Mouse (Mus musculus) spleen, postnatal 4 days (tissue): Measurements from ENCODE around the gene Igbp1.

Experiments used
- DNase-seq, 2 experiments: peaks; one replicate each; pipeline ENCODE4 v3.0.0; 2022; ENCODE audit warnings: low spot score in 2 of 2

Gene Igbp1

DNA sequence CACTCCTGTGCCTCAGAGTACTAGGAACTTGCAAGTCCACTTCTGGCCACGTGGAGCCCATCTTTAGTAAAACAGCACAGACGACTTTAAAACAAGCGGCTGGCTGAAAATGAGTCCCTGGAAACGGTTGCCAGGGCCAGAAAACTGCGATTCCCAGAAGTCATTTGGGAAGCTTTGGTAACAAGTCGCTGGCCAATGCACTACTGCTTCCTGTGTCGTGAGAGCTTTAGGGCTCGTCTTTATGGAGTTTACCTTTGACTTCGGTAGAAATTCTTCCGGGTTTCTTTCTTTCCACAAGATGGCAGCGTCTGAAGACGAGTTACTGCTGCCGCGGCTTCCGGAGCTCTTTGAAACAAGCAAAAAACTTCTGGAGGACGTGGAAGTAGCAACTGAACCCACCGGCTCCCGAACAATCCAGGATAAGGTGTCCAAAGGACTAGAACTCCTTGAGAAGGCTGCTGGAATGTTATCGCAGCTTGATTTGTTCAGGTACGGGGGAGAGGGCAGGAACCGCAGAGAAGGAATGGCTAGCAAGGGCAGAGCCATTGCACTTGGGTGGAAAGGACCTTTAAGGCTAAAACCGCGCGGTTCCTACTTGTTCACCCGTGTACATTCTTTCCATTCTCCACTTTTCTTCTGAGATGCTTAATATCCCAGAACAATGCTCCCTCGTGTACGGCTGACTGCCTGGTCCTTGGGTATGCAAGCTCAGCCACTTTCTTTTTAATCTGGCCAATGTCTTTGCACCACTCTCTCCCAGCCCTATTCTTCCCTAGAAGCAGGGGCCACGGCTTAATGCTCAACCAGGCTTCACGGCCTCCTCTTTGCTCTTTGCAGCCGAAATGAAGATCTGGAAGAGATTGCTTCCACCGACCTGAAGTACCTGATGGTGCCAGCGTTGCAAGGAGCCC, at the start of gene Igbp1:
Igbp1 (plus strand) TSS at position 224 of the 911 bp plus-strand sequence.
- peak; percentile 52 to 68 for DNase-seq

GRCm38 (mm10) chrX:100468047-100468446, 26.0 kb upstream of the Igbp1 start:
- no peak for DNase-seq

DNA sequence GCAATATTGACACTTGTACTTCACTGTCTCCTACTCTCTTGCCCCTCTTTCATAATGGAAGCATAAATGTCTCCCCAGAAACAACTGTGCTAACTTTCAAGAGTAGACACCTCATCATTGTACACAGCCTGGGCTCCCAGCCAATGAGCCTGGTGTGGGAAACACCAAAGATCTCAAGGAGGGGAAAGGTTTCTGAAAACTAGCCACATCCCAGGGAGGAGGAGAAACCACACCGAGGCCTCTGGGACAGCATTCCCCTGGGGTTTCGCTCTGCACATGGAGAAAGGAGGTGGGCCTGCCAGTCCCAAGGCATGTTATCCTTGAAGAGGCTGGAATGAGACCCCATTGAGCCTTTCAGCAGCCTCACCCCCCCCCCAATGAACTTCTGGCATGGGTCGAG, 24.0 kb upstream of the Igbp1 start:
- DNase-seq: no peak

DNA sequence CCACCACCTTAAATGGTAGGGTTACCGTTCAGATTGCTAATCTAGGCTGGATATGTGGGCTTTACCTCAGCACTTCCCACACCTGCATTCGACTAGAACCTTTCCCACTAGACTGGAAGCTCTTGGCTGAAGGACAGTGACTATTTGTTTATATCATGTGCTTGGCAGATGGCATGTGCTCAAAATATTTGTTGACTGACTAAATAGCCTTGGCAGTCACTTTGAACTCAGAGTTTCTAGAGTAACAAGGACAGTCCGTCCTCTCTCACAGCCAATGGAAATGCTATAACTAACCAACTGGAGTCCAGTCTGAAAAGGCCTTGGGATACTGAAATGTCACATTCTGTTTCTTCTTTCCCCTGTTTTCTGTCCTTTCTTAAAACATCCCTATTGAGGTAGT, 22.6 kb upstream of the Igbp1 start:
- DNase-seq: no peak

- DNase-seq: no peak
These were observed 18.4 kb upstream of the Igbp1 start for GRCm38 (mm10) chrX:100475569-100476223.

GRCm38 (mm10) chrX:100480317-100480716, 13.8 kb upstream of the Igbp1 start:
- peak; percentile 42 to 68 for DNase-seq

DNA sequence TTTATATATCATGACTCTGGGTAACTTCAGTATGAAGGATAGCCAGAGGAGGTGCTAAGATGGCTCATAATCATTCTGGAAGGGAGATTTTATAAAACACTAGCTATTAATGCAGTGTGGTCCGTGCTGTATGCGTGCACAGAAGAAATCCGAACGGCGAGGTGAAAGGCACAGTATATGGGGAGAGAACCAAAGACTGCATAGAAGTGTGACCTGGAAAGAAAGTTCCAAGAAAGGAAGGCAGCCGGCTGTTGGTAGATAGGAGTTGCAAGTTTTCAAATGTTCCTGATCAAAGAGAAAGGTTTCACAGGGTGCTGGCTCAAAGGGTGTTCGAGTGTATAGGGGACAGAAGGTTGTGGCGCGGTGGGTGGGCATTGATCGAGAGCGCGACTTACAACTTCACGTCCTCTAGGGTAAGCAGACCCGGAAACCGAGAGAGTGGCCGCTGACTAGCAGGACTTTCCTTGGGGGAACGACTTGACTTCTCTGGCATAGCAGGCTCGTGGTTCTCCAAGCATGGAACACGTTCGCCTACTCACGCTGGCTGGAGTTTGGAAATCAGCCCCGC, 507 bp upstream of the Igbp1 start:
- DNase-seq: no peak

DNA sequence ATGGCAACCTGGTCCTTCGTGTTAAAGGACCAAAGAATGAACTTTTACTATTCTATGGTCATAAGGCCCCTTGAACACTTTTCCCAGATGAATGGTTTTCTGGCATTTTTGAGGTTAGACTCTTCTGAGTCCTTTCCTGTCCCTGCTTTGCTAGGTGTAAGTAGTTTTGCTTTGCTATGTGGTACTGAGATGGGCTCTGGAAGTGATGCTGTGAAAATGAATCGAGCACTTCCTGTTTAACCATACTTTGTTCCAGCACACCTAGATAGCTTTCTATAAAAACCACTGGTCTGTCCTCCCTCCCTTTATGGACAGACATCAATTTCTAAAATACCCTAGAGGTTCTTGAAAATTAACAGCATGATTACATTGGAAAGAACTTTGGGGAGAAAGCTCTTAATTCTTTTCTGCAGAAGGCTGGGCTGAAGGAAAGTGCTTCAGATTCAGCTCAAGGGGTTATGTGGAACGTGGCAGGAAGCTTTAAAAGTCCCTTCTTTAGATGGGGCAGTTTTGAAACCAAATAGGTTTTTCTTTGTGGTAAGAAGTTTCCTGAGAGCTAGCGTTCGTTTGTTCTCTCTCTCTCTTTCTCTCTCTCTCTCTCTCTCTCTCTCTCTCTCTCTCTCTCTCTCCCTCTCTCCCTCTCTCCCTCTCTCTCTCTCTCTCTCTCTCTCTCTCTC, 10.2 kb downstream of the Igbp1 start:
- DNase-seq: no peak

DNA sequence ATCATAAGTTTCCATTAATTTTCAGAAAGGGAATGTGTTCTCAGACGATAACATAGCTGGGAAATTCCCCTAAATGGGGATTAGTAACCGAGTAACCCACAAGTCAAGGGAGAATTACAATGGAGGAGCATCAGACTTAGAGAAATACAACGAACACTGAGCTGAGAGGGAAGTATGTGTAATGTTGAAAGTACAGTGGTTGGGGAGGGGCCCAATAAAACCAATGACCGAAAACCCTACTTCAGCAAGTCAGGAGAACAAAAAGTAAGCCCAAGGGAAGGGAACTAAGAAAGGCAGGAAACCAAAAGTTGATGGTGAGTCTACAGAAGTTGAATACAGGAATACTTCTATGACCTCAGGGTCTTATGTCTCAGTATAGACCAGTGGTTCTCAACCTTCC, 14.1 kb downstream of the Igbp1 start:
- no peak for DNase-seq

DNA sequence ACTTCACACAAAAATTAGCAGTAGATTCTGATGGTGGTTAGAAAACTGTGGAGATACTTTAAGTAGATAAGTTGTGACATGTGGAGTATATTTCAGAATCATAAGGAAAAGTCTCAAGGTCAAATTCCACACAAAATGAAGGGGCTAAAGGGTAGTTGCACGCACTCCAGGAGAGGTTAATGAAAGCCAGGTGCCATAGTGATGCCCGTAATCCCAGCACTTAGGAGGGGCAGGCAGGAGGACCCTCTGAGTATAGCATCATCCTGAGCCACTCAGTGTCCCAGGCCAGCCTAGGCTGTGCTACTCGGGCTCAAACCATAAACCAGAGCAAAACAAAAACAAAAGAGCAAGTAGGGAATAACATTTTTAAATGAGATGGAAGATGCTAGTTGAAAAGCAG, 15.8 kb downstream of the Igbp1 start:
- no peak for DNase-seq

DNA sequence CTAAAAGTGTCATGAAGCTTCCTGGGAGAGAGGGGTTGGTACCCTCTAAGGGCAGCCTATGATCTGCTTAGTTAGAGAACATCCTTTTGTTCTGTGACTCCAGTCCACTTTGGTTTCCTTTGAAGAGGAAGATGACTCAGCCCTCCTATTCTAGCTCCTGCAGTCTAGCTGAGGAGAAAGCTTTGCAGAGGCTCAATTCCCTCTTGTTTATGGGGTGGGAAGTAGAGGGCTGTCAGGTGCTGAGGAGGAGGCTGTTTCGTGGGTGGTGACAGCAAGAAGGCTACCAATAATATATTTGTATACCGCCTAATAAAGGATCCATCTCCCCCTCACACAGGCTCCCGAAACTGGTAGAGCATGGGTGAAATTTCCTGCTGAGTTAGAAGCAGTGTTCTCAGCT, 22.6 kb downstream of the Igbp1 start:
- DNase-seq: no peak

DNA sequence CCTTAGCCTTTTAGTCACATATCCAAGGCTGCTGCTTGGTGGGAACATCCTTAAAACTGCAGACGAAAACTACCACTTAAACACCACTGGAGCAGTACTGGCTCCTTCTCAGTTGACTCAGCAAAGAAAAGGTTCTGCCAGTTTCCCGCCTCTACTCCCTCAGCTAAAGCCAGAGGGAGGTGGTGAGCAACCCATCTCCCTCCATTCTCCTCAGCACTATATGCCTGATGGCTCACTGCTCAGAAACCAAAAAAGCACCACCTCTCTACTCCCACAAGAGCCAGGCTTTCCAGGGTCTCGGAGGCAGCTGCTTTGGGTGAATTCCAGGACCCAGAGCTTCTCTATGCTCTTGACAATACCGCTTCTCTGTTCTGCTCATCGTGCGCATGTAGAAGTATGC, 23.5 kb downstream of the Igbp1 start:
- no peak for DNase-seq

DNA sequence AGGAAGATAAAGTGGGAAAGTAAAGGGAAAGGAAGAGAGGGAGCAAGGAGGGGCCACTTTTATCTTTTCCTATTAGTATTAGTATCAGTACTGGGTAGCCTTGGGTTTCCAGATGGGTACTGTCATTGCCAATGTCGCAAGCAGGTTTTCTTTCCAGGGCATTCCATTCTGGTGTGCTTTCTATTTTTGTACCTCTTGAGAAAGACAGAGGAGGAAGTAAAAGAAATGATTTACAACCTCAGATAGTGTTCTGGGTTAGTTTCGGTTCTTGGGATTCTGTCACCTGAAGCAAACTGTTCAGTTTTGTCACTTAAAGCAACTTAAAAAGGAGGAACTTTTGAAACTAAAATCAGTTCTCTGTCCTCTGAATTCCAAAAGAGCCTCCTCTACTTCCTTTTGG, 24.4 kb downstream of the Igbp1 start:
- no peak for DNase-seq

DNA sequence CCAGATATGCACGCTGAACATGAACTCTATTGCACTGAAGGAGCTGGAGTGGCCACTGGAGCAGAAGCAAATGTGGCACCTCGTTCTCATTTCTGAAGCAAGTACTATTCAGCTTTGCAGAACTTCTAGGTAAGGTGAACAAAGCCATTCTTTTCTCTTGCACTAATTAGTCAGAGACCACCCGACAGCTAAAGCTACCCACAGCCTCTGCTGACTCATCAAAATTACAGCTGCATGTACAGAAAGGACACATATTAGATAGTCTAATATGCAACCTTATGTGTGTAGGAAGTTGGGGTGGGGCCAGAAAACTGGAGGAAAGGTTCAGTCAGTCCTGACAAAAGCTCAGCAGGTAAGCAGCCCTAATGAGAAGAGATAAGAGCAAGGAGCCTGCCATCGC, 30.4 kb downstream of the Igbp1 start, which contains the start of gene Dgat2l6:
Dgat2l6 (plus strand) TSS at position 368 of the 400 bp plus-strand sequence.
- no peak for DNase-seq

DNA sequence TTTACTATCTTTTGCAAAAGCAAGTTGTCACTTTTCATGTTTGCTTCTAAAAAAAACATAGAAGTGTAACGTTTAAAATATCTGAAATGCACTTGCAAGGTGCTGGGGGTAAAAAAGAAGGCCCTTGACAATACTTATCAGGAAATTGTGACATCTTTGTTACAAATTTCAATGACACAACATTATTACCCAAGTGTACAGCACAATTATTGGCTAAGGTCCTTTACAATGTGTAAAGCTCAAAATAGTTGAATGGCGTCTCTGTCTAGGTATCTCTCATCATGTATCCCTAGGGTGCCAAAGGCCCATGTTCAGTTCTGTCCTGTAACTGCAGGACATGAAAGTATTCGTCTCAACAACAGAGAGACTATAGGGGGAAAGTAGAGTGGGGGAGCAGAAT, 61.9 kb downstream of the Igbp1 start:
- no peak for DNase-seq

GRCm38 (mm10) chrX:100565696-100566095, 71.6 kb downstream of the Igbp1 start:
- no peak for DNase-seq
